Mouse (Mus musculus) T-cell, adult 66 days (primary cell): Measurements from ENCODE around the gene Nsfl1c. TPM values are rescaled to one million over a fixed set of nuclear protein-coding genes. Genes with fewer than 3 reads are reported as not detected.

ENCODE experiments used
- total RNA-seq, 2 experiments: library from RNA; stranded (reverse); gene quantifications; 3 replicates in 1 of 2; 4 replicates in 1 of 2; pipeline ENCODE4 v1.2.4; 2023

Nsfl1c gene
- 100 to 1,000 TPM; 124 to 138 TPM for total RNA-seq

GRCm38 (mm10) chr2:151494035-151494803 is at the start of gene Nsfl1c:
Gene Nsfl1c (plus strand): TSS chr2:151494182.

DNA sequence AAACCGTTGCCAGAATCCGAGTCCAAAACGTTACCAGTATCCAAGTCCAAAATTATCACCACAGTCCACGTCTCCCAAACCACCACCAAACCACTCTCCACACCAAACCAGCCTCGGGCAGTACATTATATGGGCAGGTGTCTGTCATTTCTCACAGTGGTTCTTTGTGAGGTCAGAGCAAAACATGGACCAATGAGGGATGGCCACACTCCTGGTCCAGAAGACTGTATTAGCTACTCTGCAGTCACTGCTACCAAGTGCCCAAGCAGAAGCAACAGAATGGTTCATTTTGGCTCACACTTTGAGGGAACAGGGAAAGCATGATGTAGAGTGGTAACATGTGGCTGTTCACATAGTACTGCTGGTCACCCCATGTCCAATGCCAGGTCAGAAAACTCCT is 17.9 kb upstream of the Nsfl1c start, which contains the start of gene 4921509C19Rik:
Gene 4921509C19Rik, minus strand, starts transcription at position 101 of the 400 bp plus-strand sequence.

DNA sequence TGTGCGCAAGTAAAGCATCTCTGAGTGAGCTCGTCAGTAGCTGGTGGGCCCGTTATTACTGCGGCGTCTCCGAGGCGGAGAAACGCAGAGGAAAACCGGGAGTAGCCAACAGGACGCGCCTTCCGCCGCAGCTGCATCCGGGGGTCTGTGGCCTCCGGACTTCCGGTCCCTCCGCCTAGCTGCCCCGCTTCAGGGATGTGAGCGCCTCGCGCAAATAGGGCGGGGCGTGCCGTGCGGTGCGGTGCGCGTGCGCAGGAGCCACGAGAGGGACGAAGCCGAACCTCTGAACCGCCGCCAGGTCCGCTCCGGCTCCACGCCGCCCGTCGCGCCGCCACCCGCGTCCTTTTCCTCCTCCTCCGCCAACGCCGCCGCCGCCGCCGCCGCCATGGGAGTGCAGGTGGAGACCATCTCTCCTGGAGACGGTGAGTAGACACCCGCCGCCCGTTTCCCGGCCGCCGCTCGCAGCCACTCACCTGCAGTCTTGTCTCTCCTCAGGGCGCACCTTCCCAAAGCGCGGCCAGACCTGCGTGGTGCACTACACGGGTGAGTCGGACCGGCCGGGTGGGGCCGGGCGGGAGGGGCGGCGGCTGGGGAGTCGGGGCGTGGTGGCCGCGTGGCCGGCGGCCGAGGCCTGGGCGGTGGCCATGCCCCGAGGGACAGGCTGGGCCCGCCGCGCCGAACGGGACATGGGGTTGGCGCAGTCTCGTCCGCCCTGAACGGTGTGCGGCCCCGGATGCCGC is 48.5 kb downstream of the Nsfl1c start, which contains the start of gene Fkbp1a:
Gene Fkbp1a, plus strand, starts transcription at position 161 of the 740 bp plus-strand sequence.

Other genes starting within 250 kb of the Nsfl1c start
- not detected for gene 4921509C19Rik, start 18.0 kb upstream of the Nsfl1c start, total RNA-seq
- gene Fkbp1a, start 48.3 kb downstream of the Nsfl1c start, total RNA-seq, result 100 to 1,000 TPM; 146 to 152 TPM
- 10 to 100 TPM in 1 of 2 experiments, 1 to 10 TPM in 1; 7.0 to 12.9 TPM for gene Sdcbp2, start 78.4 kb downstream of the Nsfl1c start, total RNA-seq
- 10 to 100 TPM in 1 of 2 experiments, 1 to 10 TPM in 1; 9.2 to 13.4 TPM for gene Snph, start 138.4 kb downstream of the Nsfl1c start, total RNA-seq
- gene Rad21l, start 174.4 kb downstream of the Nsfl1c start, total RNA-seq, result not detected
- gene Tmem74b, start 207.8 kb downstream of the Nsfl1c start, total RNA-seq, result not detected